15 mouse cellular contexts compared by ENCODE assay signal in genomic region chr19:25374191-25374590, GRCm38 (mm10).
DNase-seq lines count a peak whose midpoint lies in the region; ATAC-seq and TF ChIP-seq lines count a peak whose summit lies in the region.
"Had no signal": no experiment of that assay in that cellular context is flagged by ENCODE, and none has a peak within 500 bp of the region (broad histone marks: within the 10 kb centered on the region; RNA-seq: fewer than 3 reads in every experiment).

No protein-coding gene starts in this region.

- no peak for ATAC-seq in heart, embryonic 15.5 days (replicated peaks; ENCODE audit: insufficient number of reproducible peaks, insufficient read depth, low FRiP score, low read depth)
- ATAC-seq in heart, embryonic 11.5 days (replicated peaks; ENCODE audit: insufficient number of reproducible peaks, low FRiP score, low TSS enrichment): no peak
- ATAC-seq in liver, embryonic 13.5 days (ENCODE audit: low read depth): no peak
- no peak for ATAC-seq in liver, postnatal 0 days
- ATAC-seq: inflammation-experienced regulatory T-cells, adult 6 months had no signal

- no peaks in the 10 kb centered on the region for H3K36me3 ChIP-seq in heart, embryonic 15.5 days
- no peaks in the 10 kb centered on the region for H3K36me3 ChIP-seq in heart, embryonic 11.5 days (ENCODE audit: control insufficient read depth, insufficient read depth, low read length)
- H3K36me3 ChIP-seq in liver, embryonic 13.5 days: no peaks in the 10 kb centered on the region
- H3K36me3 ChIP-seq in liver, postnatal 0 days (replicated peaks; ENCODE audit: insufficient read depth, low read length): no peaks in the 10 kb centered on the region
- H3K36me3 ChIP-seq: embryonic facial prominence, embryonic 13.5 days; hindbrain, embryonic 12.5 days; lung, embryonic 15.5 days; midbrain, embryonic 15.5 days had no signal

- no peak for TF ChIP-seq EP300 in liver, postnatal 0 days (IDR thresholded peaks at IDR 0.05; ENCODE audit: low read depth)

- no peak for TF ChIP-seq CTCF in gastrocnemius, adult 2 months (IDR thresholded peaks at IDR 0.05)
- no peak for TF ChIP-seq CTCF in liver, postnatal 0 days (IDR thresholded peaks at IDR 0.05; ENCODE audit: low read depth)

- peak overlapping the region; percentile 74 for H3K27ac ChIP-seq in gastrocnemius, adult 2 months
- H3K27ac ChIP-seq in heart, embryonic 15.5 days: peak overlapping the region; percentile 85
- no peak overlapping the region; the same call in 1 of the 2 replicates for H3K27ac ChIP-seq in heart, embryonic 11.5 days (ENCODE audit: low read depth, low read length)
- H3K27ac ChIP-seq in liver, embryonic 13.5 days: peak overlapping the region; percentile 48; the same call in 1 of the 2 replicates
- peak overlapping the region; percentile 74; the same call in 1 of the 2 replicates for H3K27ac ChIP-seq in liver, postnatal 0 days (ENCODE audit: low read depth)
- H3K27ac ChIP-seq: embryonic facial prominence, embryonic 13.5 days; lung, embryonic 15.5 days had no signal

- no peaks in the 10 kb centered on the region for H3K27me3 ChIP-seq in heart, embryonic 15.5 days
- H3K27me3 ChIP-seq in heart, embryonic 11.5 days (ENCODE audit: control insufficient read depth, insufficient read depth, low read length): no peaks in the 10 kb centered on the region
- H3K27me3 ChIP-seq in liver, embryonic 13.5 days: peaks cover 13% of the 10 kb centered on the region; the same call in 1 of the 2 replicates
- H3K27me3 ChIP-seq in liver, postnatal 0 days (ENCODE audit: insufficient read depth, low read length): no peaks in the 10 kb centered on the region
- H3K27me3 ChIP-seq: hindbrain, embryonic 12.5 days; midbrain, embryonic 15.5 days had no signal

- no peaks in the 10 kb centered on the region for H3K9me3 ChIP-seq in heart, embryonic 15.5 days (replicated peaks)
- no peaks in the 10 kb centered on the region for H3K9me3 ChIP-seq in heart, embryonic 11.5 days (replicated peaks; ENCODE audit: control insufficient read depth, low read length)
- H3K9me3 ChIP-seq in liver, embryonic 13.5 days (replicated peaks): no peaks in the 10 kb centered on the region
- H3K9me3 ChIP-seq in liver, postnatal 0 days (ENCODE audit: low read length): no peaks in the 10 kb centered on the region
- H3K9me3 ChIP-seq: embryonic facial prominence, embryonic 13.5 days; hindbrain, embryonic 12.5 days; lung, embryonic 15.5 days; midbrain, embryonic 15.5 days had no signal

- 71% methylated on average over 9 of the region's 9 CpGs for WGBS in heart, embryonic 15.5 days
- WGBS in heart, embryonic 11.5 days (ENCODE audit: insufficient replicate concordance): 61% methylated on average over 9 of the region's 9 CpGs
- WGBS in liver, embryonic 13.5 days (ENCODE audit: insufficient replicate concordance): 53% methylated on average over 9 of the region's 9 CpGs
- WGBS in liver, postnatal 0 days (ENCODE audit: insufficient replicate concordance): 63% methylated on average over 9 of the region's 9 CpGs

- no peak overlapping the region for H3K4me2 ChIP-seq in heart, embryonic 15.5 days
- H3K4me2 ChIP-seq in heart, embryonic 11.5 days: no peak overlapping the region
- no peak overlapping the region for H3K4me2 ChIP-seq in liver, embryonic 13.5 days
- H3K4me2 ChIP-seq in liver, postnatal 0 days (ENCODE audit: low read depth, low read length): no peak overlapping the region
- H3K4me2 ChIP-seq: embryonic facial prominence, embryonic 13.5 days had no signal

- H3K9ac ChIP-seq in heart, embryonic 15.5 days: no peak overlapping the region
- H3K9ac ChIP-seq in heart, embryonic 11.5 days (ENCODE audit: low read depth, low read length): no peak overlapping the region
- no peak overlapping the region for H3K9ac ChIP-seq in liver, embryonic 13.5 days
- H3K9ac ChIP-seq in liver, postnatal 0 days (replicated peaks): no peak overlapping the region
- H3K9ac ChIP-seq: hindbrain, embryonic 12.5 days; midbrain, embryonic 15.5 days had no signal

- intact Hi-C loops in gastrocnemius, adult 2 months (cut with DNase I): no loop called here
- intact Hi-C loops in gastrocnemius, postnatal 14 days (cut with DNase I; ENCODE audit: low total_unique reads): no loop called here

- no peak for DNase-seq in gastrocnemius, adult 2 months
- DNase-seq in gastrocnemius, postnatal 14 days: no peak
- no peak for DNase-seq in liver, embryonic 13.5 days
- no peak for DNase-seq in liver
- DNase-seq in liver, postnatal 0 days: no peak
- DNase-seq: thymus, adult 2 months; thymus, postnatal 4 days had no signal

- H3K4me1 ChIP-seq in heart, embryonic 15.5 days (replicated peaks): peaks cover 31% of the 10 kb centered on the region
- peaks cover 20% of the 10 kb centered on the region for H3K4me1 ChIP-seq in heart, embryonic 11.5 days (ENCODE audit: control insufficient read depth, insufficient read depth, low read length)
- peaks cover 4% of the 10 kb centered on the region for H3K4me1 ChIP-seq in liver, embryonic 13.5 days (replicated peaks)
- H3K4me1 ChIP-seq in liver, postnatal 0 days (ENCODE audit: insufficient read depth): peaks cover 2% of the 10 kb centered on the region; the same call in 1 of the 2 replicates

- H3K4me3 ChIP-seq in gastrocnemius, adult 2 months: no peak overlapping the region
- H3K4me3 ChIP-seq in heart, embryonic 15.5 days: no peak overlapping the region
- no peak overlapping the region for H3K4me3 ChIP-seq in heart, embryonic 11.5 days (ENCODE audit: low read depth, low read length)
- H3K4me3 ChIP-seq in liver, embryonic 13.5 days (replicated peaks): no peak overlapping the region
- H3K4me3 ChIP-seq in liver, postnatal 0 days (ENCODE audit: low read depth, low read length): no peak overlapping the region
- H3K4me3 ChIP-seq: embryonic facial prominence, embryonic 13.5 days; hindbrain, embryonic 12.5 days; lung, embryonic 15.5 days; midbrain, embryonic 15.5 days; myocyte had no signal
